Mouse (Mus musculus): ENCODE measurements around the gene Ephx4. TPM values are rescaled to one million over a fixed set of nuclear protein-coding genes. Genes with fewer than 3 reads are reported as not detected.

The Ephx4 gene
- polyA plus RNA-seq, 1 experiment from 2014 or later, result 2.1 TPM

GRCm38 (mm10) chr5:107394437-107394836 lies 8.1 kb upstream of the Ephx4 start:
- H3K27me3 ChIP-seq, result no peaks in the 10 kb centered on the region
- no peak overlapping the region for H3K4me2 ChIP-seq
- no peak for ATAC-seq (ENCODE audit: insufficient number of reproducible peaks, low FRiP score, low TSS enrichment, low read depth)
- no peaks in the 10 kb centered on the region for H3K36me3 ChIP-seq
- no peak overlapping the region for H3K27ac ChIP-seq
- no peak overlapping the region for H3K4me3 ChIP-seq
- H3K4me1 ChIP-seq, result no peaks in the 10 kb centered on the region
- WGBS, result 43% methylated on average over 2 of the region's 2 CpGs
- H3K9ac ChIP-seq, result no peak overlapping the region
- H3K9me3 ChIP-seq, result no peaks in the 10 kb centered on the region

- Histone ChIP-seq H3K27me3 (peaks cover 23% of the 10 kb centered on the region), H3K9ac (peak overlapping the region; percentile 58), H3K4me3 (peak overlapping the region; percentile 56), H3K27ac (no peak overlapping the region), H3K36me3 (no peaks in the 10 kb centered on the region), H3K4me1 (peaks cover 6% of the 10 kb centered on the region; the same call in 1 of the 2 replicates), H3K4me2 (peak overlapping the region; percentile 94), H3K9me3 (no peaks in the 10 kb centered on the region)
- WGBS, result under 1% methylated on average over 77 of the region's 80 CpGs
- ATAC-seq (ENCODE audit: insufficient number of reproducible peaks, low FRiP score, low TSS enrichment, low read depth), result 0 out of 2 replicates have a peak, but pooled peaks have one; percentile 35
Measured at GRCm38 (mm10) chr5:107403011-107403946, 743 bp downstream of the Ephx4 start.

- Histone ChIP-seq H3K4me1 (peaks cover 6% of the 10 kb centered on the region; the same call in 1 of the 2 replicates), H3K27me3 (peaks cover 23% of the 10 kb centered on the region), H3K27ac (no peak overlapping the region), H3K9ac (peak overlapping the region; percentile 58; the same call in 1 of the 2 replicates), H3K4me2 (peak overlapping the region; percentile 94), H3K36me3 (no peaks in the 10 kb centered on the region), H3K9me3 (no peaks in the 10 kb centered on the region), H3K4me3 (peak overlapping the region; percentile 56)
- no peak for ATAC-seq (ENCODE audit: insufficient number of reproducible peaks, low FRiP score, low TSS enrichment, low read depth)
- 32% methylated on average over 12 of the region's 12 CpGs for WGBS
Measured at GRCm38 (mm10) chr5:107403947-107404684, 1.6 kb downstream of the Ephx4 start.

- WGBS, result 78% methylated on average over 4 of the region's 4 CpGs
- no peak overlapping the region for H3K4me3 ChIP-seq
- H3K9ac ChIP-seq, result no peak overlapping the region
- no peak for ATAC-seq (ENCODE audit: insufficient number of reproducible peaks, low FRiP score, low TSS enrichment, low read depth)
- no peaks in the 10 kb centered on the region for H3K36me3 ChIP-seq
- peaks cover 23% of the 10 kb centered on the region for H3K27me3 ChIP-seq
- peaks cover 6% of the 10 kb centered on the region; the same call in 1 of the 2 replicates for H3K4me1 ChIP-seq
- no peak overlapping the region for H3K27ac ChIP-seq
- H3K9me3 ChIP-seq, result no peaks in the 10 kb centered on the region
- no peak overlapping the region for H3K4me2 ChIP-seq
Measured at GRCm38 (mm10) chr5:107405361-107405760, 2.8 kb downstream of the Ephx4 start.

- H3K4me3 ChIP-seq, result no peak overlapping the region
Measured at GRCm38 (mm10) chr5:107410305-107410704, 7.8 kb downstream of the Ephx4 start.

GRCm38 (mm10) chr5:107411326-107411725 lies 8.8 kb downstream of the Ephx4 start:
- H3K9ac ChIP-seq, result no peak overlapping the region
- 15% methylated on average over 4 of the region's 4 CpGs for WGBS
- no peaks in the 10 kb centered on the region for H3K9me3 ChIP-seq
- no peak overlapping the region for H3K4me2 ChIP-seq
- H3K27me3 ChIP-seq, result no peaks in the 10 kb centered on the region
- H3K4me1 ChIP-seq, result 0 out of 2 replicates have a peak, but pooled peaks cover 3% of the 10 kb centered on the region
- no peak overlapping the region for H3K4me3 ChIP-seq
- ATAC-seq (ENCODE audit: insufficient number of reproducible peaks, low FRiP score, low TSS enrichment, low read depth), result no peak
- peak overlapping the region; percentile 30; the same call in 1 of the 2 replicates for H3K27ac ChIP-seq
- no peaks in the 10 kb centered on the region for H3K36me3 ChIP-seq

More at GRCm38 (mm10) chr5:107410305-107410704, 7.8 kb downstream of the Ephx4 start:
- Histone ChIP-seq H3K4me1 (0 out of 2 replicates have a peak, but pooled peaks cover 3% of the 10 kb centered on the region), H3K27ac (no peak overlapping the region), H3K9me3 (no peaks in the 10 kb centered on the region), H3K4me2 (no peak overlapping the region), H3K27me3 (peaks cover 1% of the 10 kb centered on the region), H3K9ac (no peak overlapping the region), H3K36me3 (no peaks in the 10 kb centered on the region)
- no peak for ATAC-seq (ENCODE audit: insufficient number of reproducible peaks, low FRiP score, low TSS enrichment, low read depth)
- 89% methylated on average over 1 of the region's 1 CpGs for WGBS

- Histone ChIP-seq H3K27me3 (no peaks in the 10 kb centered on the region), H3K4me3 (no peak overlapping the region), H3K4me2 (no peak overlapping the region), H3K36me3 (no peaks in the 10 kb centered on the region), H3K9ac (no peak overlapping the region), H3K9me3 (no peaks in the 10 kb centered on the region), H3K4me1 (0 out of 2 replicates have a peak, but pooled peaks cover 3% of the 10 kb centered on the region), H3K27ac (no peak overlapping the region)
- WGBS, result 87% methylated on average over 2 of the region's 2 CpGs
- no peak for ATAC-seq (ENCODE audit: insufficient number of reproducible peaks, low FRiP score, low TSS enrichment, low read depth)
Measured at GRCm38 (mm10) chr5:107412285-107412684, 9.7 kb downstream of the Ephx4 start.

- no peak overlapping the region for H3K9ac ChIP-seq
- ATAC-seq (ENCODE audit: insufficient number of reproducible peaks, low FRiP score, low TSS enrichment, low read depth), result no peak
- no peak overlapping the region for H3K4me2 ChIP-seq
- H3K4me3 ChIP-seq, result no peak overlapping the region
- H3K4me1 ChIP-seq, result 0 out of 2 replicates have a peak, but pooled peaks cover 3% of the 10 kb centered on the region
- H3K36me3 ChIP-seq, result no peaks in the 10 kb centered on the region
- H3K9me3 ChIP-seq, result no peaks in the 10 kb centered on the region
- H3K27ac ChIP-seq, result no peak overlapping the region
- H3K27me3 ChIP-seq, result no peaks in the 10 kb centered on the region
- 79% methylated on average over 2 of the region's 2 CpGs for WGBS
Measured at GRCm38 (mm10) chr5:107415098-107415497, 12.6 kb downstream of the Ephx4 start.

- no peak overlapping the region for H3K9ac ChIP-seq
- H3K4me2 ChIP-seq, result no peak overlapping the region
- 0 out of 2 replicates have a peak, but pooled peaks cover 3% of the 10 kb centered on the region for H3K27me3 ChIP-seq
- ATAC-seq (ENCODE audit: insufficient number of reproducible peaks, low FRiP score, low TSS enrichment, low read depth), result no peak
- 26% methylated on average over 1 of the region's 1 CpGs for WGBS
- H3K9me3 ChIP-seq, result no peaks in the 10 kb centered on the region
- no peak overlapping the region for H3K4me3 ChIP-seq
- H3K27ac ChIP-seq, result no peak overlapping the region
- no peaks in the 10 kb centered on the region for H3K36me3 ChIP-seq
- no peaks in the 10 kb centered on the region for H3K4me1 ChIP-seq
Measured at GRCm38 (mm10) chr5:107421676-107422075, 19.1 kb downstream of the Ephx4 start.

GRCm38 (mm10) chr5:107431249-107431648 lies 28.7 kb downstream of the Ephx4 start, which contains the start of gene Lpcat2b:
TSS of gene Lpcat2b (plus strand) at chr5:107431549.
- Histone ChIP-seq H3K4me1 (no peaks in the 10 kb centered on the region), H3K9me3 (no peaks in the 10 kb centered on the region), H3K4me2 (no peak within 1 kb of the TSS), H3K27ac (no peak within 1 kb of the TSS), H3K9ac (no peak within 1 kb of the TSS), H3K4me3 (no peak within 1 kb of the TSS), H3K27me3 (0 out of 2 replicates have a peak, but pooled peaks cover 2% of the 10 kb centered on the region), H3K36me3 (no peaks in the 10 kb centered on the region; the same call in 1 of the 2 replicates)
- ATAC-seq (ENCODE audit: insufficient number of reproducible peaks, low FRiP score, low TSS enrichment, low read depth), result no peak
- 64% methylated on average over 3 of the region's 3 CpGs for WGBS

- Histone ChIP-seq H3K9ac (no peak overlapping the region), H3K27ac (no peak overlapping the region), H3K36me3 (no peaks in the 10 kb centered on the region), H3K9me3 (no peaks in the 10 kb centered on the region), H3K4me1 (peaks cover 5% of the 10 kb centered on the region; the same call in 1 of the 2 replicates), H3K4me2 (no peak overlapping the region), H3K4me3 (no peak overlapping the region), H3K27me3 (0 out of 2 replicates have a peak, but pooled peaks cover 2% of the 10 kb centered on the region)
- WGBS, result 62% methylated on average over 5 of the region's 5 CpGs
- no peak for ATAC-seq (ENCODE audit: insufficient number of reproducible peaks, low FRiP score, low TSS enrichment, low read depth)
Measured at GRCm38 (mm10) chr5:107434001-107434400, 31.5 kb downstream of the Ephx4 start.
